Mouse (Mus musculus) liver, embryonic 15.5 days (tissue): Measurements from ENCODE around the gene Cwc22. TPM values are rescaled to one million over a fixed set of nuclear protein-coding genes. Genes with fewer than 3 reads are reported as not detected.

ENCODE experiments used
- ATAC-seq: fragments of 200-750 bp; cut with Nextera tagmentation; 2 replicates; pipeline ENCODE4 v1.8.0; 2017; ENCODE audit warnings: moderate number of reproducible peaks, mild to moderate bottlenecking, moderate library complexity; ENCODE audit not compliant: insufficient read depth
- H3K27ac ChIP-seq: fragments of 300-500 bp; sonication (generic); replicated peaks from 2 replicates; pipeline ENCODE4 v1.5.1; 2015; ENCODE audit warnings: mild to moderate bottlenecking, inconsistent platforms
- H3K27me3 ChIP-seq: fragments of 300-500 bp; sonication (generic); 2 replicates; pipeline ENCODE4 v1.6.1; 2015; ENCODE audit warnings: mild to moderate bottlenecking, inconsistent platforms
- H3K36me3 ChIP-seq: fragments of 300-500 bp; sonication (generic); replicated peaks from 2 replicates; pipeline ENCODE4 v1.6.1; 2015; ENCODE audit warnings: moderate library complexity, mild to moderate bottlenecking, inconsistent platforms
- H3K4me1 ChIP-seq: fragments of 300-500 bp; sonication (generic); replicated peaks from 2 replicates; pipeline ENCODE4 v1.6.1; 2015; ENCODE audit warnings: inconsistent platforms
- H3K4me2 ChIP-seq: fragments of 300-500 bp; sonication (generic); 2 replicates; pipeline ENCODE4 v1.6.1; 2015; ENCODE audit warnings: moderate library complexity, mild to moderate bottlenecking, inconsistent platforms
- H3K4me3 ChIP-seq: fragments of 300-500 bp; sonication (generic); replicated peaks from 2 replicates; pipeline ENCODE4 v1.5.1; 2015; ENCODE audit warnings: mild to moderate bottlenecking, inconsistent platforms
- H3K9ac ChIP-seq: fragments of 300-500 bp; sonication (generic); 2 replicates; pipeline ENCODE4 v1.6.1; 2015; ENCODE audit warnings: moderate library complexity, mild to moderate bottlenecking, inconsistent platforms
- H3K9me3 ChIP-seq: fragments of 300-500 bp; sonication (generic); replicated peaks from 2 replicates; pipeline ENCODE4 v1.6.1; 2016; ENCODE audit warnings: inconsistent platforms
- WGBS: fragments of 180-500 bp; shearing (Covaris S2); methylation state at CpG from one replicate; pipeline ENCODE4 v1.1.7; 2015; ENCODE audit warnings: mixed read lengths; ENCODE audit not compliant: insufficient replicate concordance; 5-methylcytosine and 5-hydroxymethylcytosine counted together
- polyA plus RNA-seq: library from polyadenylated mRNA; unstranded; fragments of >200 nt; fragmentation: Nextera tagmentation; extraction: Ambion mirVana; gene quantifications from 2 replicates; pipeline ENCODE4 v1.2.1, GENCODE M21; 2015

The Cwc22 gene
- polyA plus RNA-seq, 1 experiment from 2014 or later: 11.7 TPM

- H3K4me3 ChIP-seq: no peak overlapping the region
- 81% methylated on average over 6 of the region's 6 CpGs for WGBS
- ATAC-seq: no peak
- H3K9me3 ChIP-seq: no peaks in the 10 kb centered on the region
- no peaks in the 10 kb centered on the region for H3K4me1 ChIP-seq
- no peak overlapping the region for H3K27ac ChIP-seq
- no peaks in the 10 kb centered on the region for H3K27me3 ChIP-seq
- H3K9ac ChIP-seq: no peak overlapping the region
- no peak overlapping the region for H3K4me2 ChIP-seq
- H3K36me3 ChIP-seq: no peaks in the 10 kb centered on the region
Measured at GRCm38 (mm10) chr2:77885036-77885435, 61.1 kb downstream of the Cwc22 start.

DNA sequence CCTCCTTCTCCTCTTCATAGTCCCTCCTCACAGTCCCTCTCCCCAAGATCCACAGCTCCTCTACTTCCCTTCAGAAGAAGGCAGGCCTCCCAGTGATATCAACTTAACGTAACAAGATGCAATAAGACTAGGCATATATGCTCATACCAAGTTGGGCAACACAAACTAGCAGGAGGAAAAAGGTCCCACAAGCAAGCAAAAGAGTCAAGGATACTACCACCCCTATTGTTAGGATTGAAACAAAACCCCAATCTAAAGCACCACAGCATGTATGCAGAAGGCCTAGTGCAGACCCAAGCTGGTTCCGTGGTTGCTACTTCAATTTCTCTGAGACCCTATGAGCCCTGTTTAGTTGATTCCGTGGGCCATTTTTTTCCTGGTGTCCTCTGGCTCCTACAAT is 61.7 kb downstream of the Cwc22 start:
- WGBS: 70% methylated on average over 3 of the region's 3 CpGs
- Histone ChIP-seq H3K9ac (no peak overlapping the region), H3K27ac (no peak overlapping the region), H3K4me2 (no peak overlapping the region), H3K27me3 (no peaks in the 10 kb centered on the region), H3K36me3 (no peaks in the 10 kb centered on the region), H3K9me3 (no peaks in the 10 kb centered on the region), H3K4me1 (no peaks in the 10 kb centered on the region), H3K4me3 (no peak overlapping the region)
- ATAC-seq: no peak

DNA sequence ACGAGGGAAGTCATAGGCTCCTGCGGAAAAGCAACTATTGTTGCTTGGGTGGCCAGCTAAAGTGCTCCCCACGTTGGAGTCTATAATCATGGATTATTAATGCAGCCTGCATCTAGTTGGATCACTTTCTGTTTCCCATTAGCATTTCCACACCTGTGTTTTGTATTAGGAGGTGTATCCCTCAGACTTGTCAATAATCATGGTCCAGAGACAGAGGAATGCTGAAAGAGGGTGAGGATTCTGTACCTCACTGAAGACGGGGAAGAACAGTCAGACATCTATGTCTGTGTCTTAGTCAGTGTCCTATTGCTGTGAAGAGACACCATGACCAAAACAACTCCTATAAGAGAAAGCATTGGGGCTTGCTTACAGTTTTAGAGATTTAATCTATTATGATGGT is 63.2 kb downstream of the Cwc22 start:
- Histone ChIP-seq H3K27me3 (no peaks in the 10 kb centered on the region), H3K4me2 (no peak overlapping the region), H3K9me3 (no peaks in the 10 kb centered on the region), H3K4me3 (no peak overlapping the region), H3K9ac (no peak overlapping the region), H3K4me1 (no peaks in the 10 kb centered on the region), H3K36me3 (no peaks in the 10 kb centered on the region), H3K27ac (no peak overlapping the region)
- no peak for ATAC-seq
- 65% methylated on average over 4 of the region's 4 CpGs for WGBS

GRCm38 (mm10) chr2:77881301-77882199 is 64.6 kb downstream of the Cwc22 start:
- no peak overlapping the region for H3K4me2 ChIP-seq
- no peaks in the 10 kb centered on the region for H3K36me3 ChIP-seq
- H3K27ac ChIP-seq: no peak overlapping the region
- H3K4me3 ChIP-seq: no peak overlapping the region
- H3K27me3 ChIP-seq: no peaks in the 10 kb centered on the region
- WGBS: 55% methylated on average over 5 of the region's 5 CpGs
- H3K9me3 ChIP-seq: no peaks in the 10 kb centered on the region
- no peak for ATAC-seq
- H3K4me1 ChIP-seq: no peaks in the 10 kb centered on the region
- H3K9ac ChIP-seq: no peak overlapping the region

DNA sequence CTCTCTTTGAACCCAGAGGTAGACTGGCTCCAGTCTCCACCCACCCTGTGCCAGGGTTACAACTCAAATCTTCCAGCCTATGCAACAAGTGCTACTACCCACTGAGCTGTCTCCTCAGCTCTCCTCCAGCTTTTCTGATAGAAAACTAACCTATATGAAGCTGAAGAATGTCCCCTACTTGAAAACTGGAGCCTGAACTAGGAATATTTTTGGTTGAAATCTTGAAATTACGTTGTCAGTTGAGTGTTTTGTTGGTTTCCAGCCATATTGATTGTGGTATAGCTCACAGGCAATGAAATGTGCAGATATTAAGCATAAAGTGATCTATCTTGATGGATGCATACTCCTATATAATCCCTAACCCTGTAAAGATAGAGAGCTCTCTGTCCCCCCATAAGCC is 65.8 kb downstream of the Cwc22 start:
- no peaks in the 10 kb centered on the region for H3K27me3 ChIP-seq
- no peaks in the 10 kb centered on the region for H3K9me3 ChIP-seq
- no peak overlapping the region for H3K9ac ChIP-seq
- no peaks in the 10 kb centered on the region for H3K36me3 ChIP-seq
- no peak overlapping the region for H3K4me3 ChIP-seq
- WGBS: 41% methylated on average over 1 of the region's 1 CpGs
- H3K4me2 ChIP-seq: no peak overlapping the region
- H3K4me1 ChIP-seq: no peaks in the 10 kb centered on the region
- ATAC-seq: no peak
- H3K27ac ChIP-seq: no peak overlapping the region

- Histone ChIP-seq H3K27me3 (no peaks in the 10 kb centered on the region), H3K9me3 (no peaks in the 10 kb centered on the region), H3K4me1 (no peaks in the 10 kb centered on the region), H3K4me2 (no peak overlapping the region), H3K4me3 (no peak overlapping the region), H3K9ac (no peak overlapping the region), H3K36me3 (no peaks in the 10 kb centered on the region), H3K27ac (no peak overlapping the region)
- 47% methylated on average over 5 of the region's 5 CpGs for WGBS
- ATAC-seq: no peak
Measured at GRCm38 (mm10) chr2:77879736-77880135, 66.4 kb downstream of the Cwc22 start.

- H3K4me3 ChIP-seq: no peak overlapping the region
- no peak for ATAC-seq
- no peaks in the 10 kb centered on the region for H3K36me3 ChIP-seq
- no peak overlapping the region for H3K27ac ChIP-seq
- H3K27me3 ChIP-seq: no peaks in the 10 kb centered on the region
- no peak overlapping the region for H3K4me2 ChIP-seq
- no peaks in the 10 kb centered on the region for H3K4me1 ChIP-seq
- WGBS: 67% methylated on average over 10 of the region's 10 CpGs
- H3K9ac ChIP-seq: no peak overlapping the region
- H3K9me3 ChIP-seq: no peaks in the 10 kb centered on the region
Measured at GRCm38 (mm10) chr2:77877156-77877855, 68.9 kb downstream of the Cwc22 start.

DNA sequence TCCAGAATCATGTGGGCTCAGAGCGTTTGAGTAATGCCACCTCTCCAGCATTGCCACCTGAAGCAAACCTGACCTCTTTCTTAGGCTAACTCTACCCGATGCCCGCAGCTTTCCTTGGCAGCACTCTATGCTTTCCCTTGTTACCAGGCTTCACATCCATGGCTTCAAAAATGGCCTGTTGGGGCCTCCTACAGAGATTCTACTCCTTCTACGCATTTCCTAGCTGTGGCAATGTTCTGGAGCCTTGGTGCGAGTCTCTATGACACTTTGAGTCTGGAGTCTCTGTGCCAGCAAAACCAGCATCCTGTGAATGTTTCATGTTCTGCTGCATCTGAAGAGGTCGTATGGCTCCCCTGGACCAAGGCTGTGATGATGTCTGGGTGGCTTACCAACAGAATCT is 69.8 kb downstream of the Cwc22 start:
- no peaks in the 10 kb centered on the region for H3K36me3 ChIP-seq
- no peaks in the 10 kb centered on the region for H3K27me3 ChIP-seq
- no peak overlapping the region for H3K9ac ChIP-seq
- no peaks in the 10 kb centered on the region for H3K9me3 ChIP-seq
- no peak overlapping the region for H3K4me3 ChIP-seq
- no peaks in the 10 kb centered on the region for H3K4me1 ChIP-seq
- 62% methylated on average over 6 of the region's 6 CpGs for WGBS
- ATAC-seq: no peak
- H3K27ac ChIP-seq: no peak overlapping the region
- H3K4me2 ChIP-seq: no peak overlapping the region

DNA sequence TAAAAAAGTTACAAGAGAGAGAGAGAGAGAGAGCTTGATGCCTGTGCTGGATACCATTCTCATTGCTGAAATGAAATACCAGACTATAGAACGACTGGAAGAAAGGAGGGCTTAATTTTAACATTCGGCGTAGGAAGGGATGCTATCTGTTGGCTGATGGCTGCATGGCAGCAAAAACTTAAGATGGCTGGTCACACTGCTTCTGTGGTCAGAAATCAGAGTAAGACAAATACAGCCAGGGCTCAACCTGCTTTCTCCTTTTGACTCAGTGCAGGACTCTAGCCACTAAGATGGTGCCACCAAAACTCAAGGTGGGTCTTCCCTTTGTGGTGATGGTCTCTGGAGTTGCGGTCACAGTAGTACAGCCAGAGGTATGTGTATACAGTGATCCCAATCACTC is 70.7 kb downstream of the Cwc22 start:
- WGBS: 80% methylated on average over 4 of the region's 4 CpGs
- Histone ChIP-seq H3K9ac (no peak overlapping the region), H3K4me2 (no peak overlapping the region), H3K36me3 (no peaks in the 10 kb centered on the region), H3K9me3 (no peaks in the 10 kb centered on the region), H3K27me3 (no peaks in the 10 kb centered on the region), H3K4me3 (no peak overlapping the region), H3K4me1 (no peaks in the 10 kb centered on the region), H3K27ac (no peak overlapping the region)
- ATAC-seq: no peak

DNA sequence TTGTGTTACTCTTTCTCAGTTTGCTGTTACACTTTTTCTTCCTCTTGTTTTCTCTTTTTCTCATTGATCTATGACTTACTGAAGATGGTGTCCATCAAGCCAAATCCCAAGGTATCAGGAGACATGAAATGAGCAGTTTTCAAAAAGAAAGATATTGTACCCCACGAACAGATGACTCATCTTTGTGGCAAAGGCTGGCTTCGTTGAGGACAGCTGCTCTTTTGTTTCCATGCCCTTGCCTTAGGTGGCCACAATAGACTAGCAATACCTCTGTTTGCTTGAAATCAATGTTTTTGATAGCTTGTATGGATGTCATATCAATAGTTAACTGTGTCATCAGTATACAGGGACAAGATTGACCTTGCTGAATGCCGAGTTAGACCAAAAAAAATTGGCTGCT is 71.5 kb downstream of the Cwc22 start:
- Histone ChIP-seq H3K36me3 (no peaks in the 10 kb centered on the region), H3K9ac (no peak overlapping the region), H3K4me1 (no peaks in the 10 kb centered on the region), H3K4me3 (no peak overlapping the region), H3K27ac (no peak overlapping the region), H3K4me2 (no peak overlapping the region), H3K9me3 (no peaks in the 10 kb centered on the region), H3K27me3 (no peaks in the 10 kb centered on the region)
- ATAC-seq: no peak
- WGBS: 47% methylated on average over 3 of the region's 3 CpGs

DNA sequence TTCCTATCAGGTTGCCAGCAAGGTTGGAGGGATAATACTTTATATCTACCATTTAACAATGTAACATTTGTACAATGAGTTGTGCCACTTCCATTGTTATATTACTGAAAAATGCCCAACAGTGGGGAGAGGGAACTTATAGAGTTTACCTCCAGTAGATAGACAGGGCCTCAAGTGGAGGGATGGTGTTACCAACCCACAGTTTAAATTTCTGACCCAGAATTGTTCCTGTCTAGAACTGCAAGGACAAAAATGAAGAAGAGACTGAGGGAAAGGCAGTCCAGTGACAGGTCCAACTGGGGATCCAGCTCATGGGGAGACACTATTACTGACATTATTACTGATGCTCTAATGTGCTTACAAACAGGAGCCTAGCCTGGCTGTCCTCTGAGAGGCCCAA is 72.4 kb downstream of the Cwc22 start:
- Histone ChIP-seq H3K36me3 (no peaks in the 10 kb centered on the region), H3K9ac (no peak overlapping the region), H3K27ac (no peak overlapping the region), H3K9me3 (no peaks in the 10 kb centered on the region), H3K4me1 (no peaks in the 10 kb centered on the region), H3K27me3 (no peaks in the 10 kb centered on the region), H3K4me3 (no peak overlapping the region), H3K4me2 (no peak overlapping the region)
- no peak for ATAC-seq
